Mouse (Mus musculus): ENCODE measurements around the gene Il21r.

Il21r gene

GRCm38 (mm10) chr7:125568888-125569287 is 34.3 kb upstream of the Il21r start:
- CTCF ChIA-PET: no interaction called here
- POLR2A ChIA-PET: interaction anchor here in 2 of 4 experiments (0.6 to 0.9 kb wide), 2 partner anchors 13 to 99 kb away, joined by 3 to 4 read pairs; no protein-coding TSS in a partner anchor

GRCm38 (mm10) chr7:125571891-125572290 is 31.3 kb upstream of the Il21r start:
- ChIA-PET POLR2A (interaction anchor here in 2 of 4 experiments (1.0 to 2.7 kb wide), 8 partner anchors 9 to 178 kb away, joined by 3 to 8 read pairs (median 5); partner anchors contain the start of genes Il4ra (in 1 of the 2) and Nsmce1 (in 1 of the 2)), CTCF (interaction anchor here in 2 of 4 experiments (0.9 to 1.8 kb wide), 3 partner anchors 9 to 102 kb away, joined by 3 to 5 read pairs (median 4); no protein-coding TSS in a partner anchor)

DNA sequence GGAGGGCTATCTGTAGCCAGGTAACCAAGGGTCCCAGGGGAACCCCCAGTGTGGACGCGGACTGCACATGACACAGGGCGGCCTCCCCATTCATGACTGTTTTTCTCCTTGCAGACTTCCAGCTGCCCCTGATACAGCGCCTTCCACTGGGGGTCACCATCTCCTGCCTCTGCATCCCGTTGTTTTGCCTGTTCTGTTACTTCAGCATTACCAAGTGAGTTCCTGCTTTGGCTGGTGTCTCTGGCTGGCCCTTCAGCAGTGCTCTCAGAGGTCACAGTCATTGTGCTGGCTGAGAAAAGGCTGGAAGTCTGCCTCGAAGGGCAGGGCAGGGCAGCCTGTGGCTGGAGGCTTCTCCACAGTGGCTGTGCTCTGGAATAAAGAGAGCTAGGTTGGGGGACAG is 30.5 kb upstream of the Il21r start:
- POLR2A ChIA-PET: interaction anchor here in 3 of 4 experiments (0.8 to 2.3 kb wide), 10 partner anchors 8 to 154 kb away, joined by 3 to 8 read pairs (median 4); partner anchors contain the start of gene Nsmce1 (in 2 of the 3)
- CTCF ChIA-PET: interaction anchor here in 1 of 4 experiments (0.9 to 1.0 kb wide), 2 partner anchors 9 to 103 kb away, joined by 3 to 4 read pairs; no protein-coding TSS in a partner anchor

GRCm38 (mm10) chr7:125573849-125574248 is 29.4 kb upstream of the Il21r start:
- CTCF ChIA-PET: no interaction called here
- POLR2A ChIA-PET: interaction anchor here in 1 of 4 experiments (2.3 kb wide), 1 partner anchor 82 kb away, joined by 7 read pairs; the partner anchor contains the start of gene Nsmce1

DNA sequence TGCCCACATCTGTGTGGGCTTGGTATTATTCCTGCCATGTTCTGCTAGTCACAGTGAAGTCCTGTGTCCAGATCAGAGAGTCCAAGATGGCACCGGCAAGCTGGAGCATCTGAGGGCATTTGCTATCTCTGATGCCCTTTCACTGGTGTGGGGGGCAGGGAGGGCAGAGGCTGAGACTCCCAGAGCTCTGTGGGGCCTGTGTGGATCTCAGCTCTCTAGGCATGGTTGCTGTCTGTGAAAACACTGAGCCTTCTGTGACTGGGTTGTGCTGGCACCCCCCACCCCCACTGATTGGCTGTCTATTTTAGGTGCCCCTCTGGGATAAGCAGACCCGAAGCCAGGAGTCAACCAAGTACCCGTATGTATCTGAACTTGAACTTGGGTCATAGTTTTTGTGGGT is 28.4 kb upstream of the Il21r start:
- ChIA-PET POLR2A (no interaction called here), CTCF (no interaction called here)

GRCm38 (mm10) chr7:125575738-125576540 is 27.3 kb upstream of the Il21r start:
- CTCF ChIA-PET: interaction anchor here in 3 of 4 experiments (0.6 to 1.3 kb wide), 3 partner anchors 106 to 1429 kb away, joined by 3 to 4 read pairs (median 4); no protein-coding TSS in a partner anchor
- POLR2A ChIA-PET: interaction anchor here in 1 of 4 experiments (1.3 kb wide), 1 partner anchor 158 kb away, joined by 4 read pairs; no protein-coding TSS in a partner anchor

DNA sequence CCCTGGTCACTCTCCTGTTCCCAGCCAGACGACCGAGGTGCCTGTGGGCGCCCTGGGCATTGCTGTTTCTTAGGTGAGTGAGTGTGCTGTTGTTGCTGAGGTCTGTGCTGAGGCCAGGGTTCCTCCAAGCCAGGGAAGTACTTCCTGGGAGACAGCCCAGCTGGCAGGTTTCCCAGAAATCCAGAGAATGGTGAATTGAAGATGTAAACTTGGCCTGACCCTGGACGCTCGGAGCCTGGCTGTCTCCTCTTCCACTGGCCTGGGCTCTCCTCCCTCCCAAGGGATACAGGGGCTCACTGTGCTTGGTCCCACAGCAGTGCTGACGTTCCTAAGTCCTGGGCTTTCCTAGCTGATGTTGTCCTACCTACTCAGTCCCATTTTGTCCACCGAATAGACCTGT is 26.2 kb upstream of the Il21r start:
- ChIA-PET CTCF (interaction anchor here in 2 of 4 experiments (0.6 to 1.3 kb wide), 2 partner anchors 107 to 1430 kb away, joined by 3 to 4 read pairs; no protein-coding TSS in a partner anchor), POLR2A (interaction anchor here in 2 of 4 experiments (0.5 to 1.3 kb wide), 2 partner anchors 159 to 166 kb away, joined by 3 to 4 read pairs; no protein-coding TSS in a partner anchor)

DNA sequence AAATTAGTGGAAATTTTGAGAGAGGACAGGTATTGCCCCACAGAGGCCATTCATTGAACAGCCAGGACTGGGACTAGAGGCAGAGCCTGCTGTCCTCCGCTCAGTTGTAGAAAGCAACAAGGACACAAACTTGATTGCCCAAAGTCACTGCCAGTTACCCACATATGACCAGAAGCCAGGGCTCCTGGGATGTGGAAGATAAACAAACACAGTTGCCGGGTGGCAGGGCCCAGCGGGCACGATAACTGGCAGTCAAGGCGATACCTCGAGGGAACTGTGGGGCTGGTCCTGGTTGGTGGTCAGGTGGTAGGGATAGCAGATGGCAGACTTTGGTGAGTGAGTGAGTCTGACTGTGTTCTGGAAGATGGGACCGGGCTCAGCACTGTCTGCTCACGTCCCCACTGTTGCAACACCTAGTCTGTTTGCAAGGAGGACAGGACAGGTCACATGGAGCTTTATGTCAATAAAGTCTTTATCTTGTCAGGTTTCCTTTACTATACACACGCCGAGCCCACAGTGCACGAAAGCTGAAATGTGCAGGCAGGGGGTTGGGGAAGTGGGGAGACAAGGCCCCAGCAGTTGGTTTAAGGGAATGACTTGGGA is 25.6 kb upstream of the Il21r start:
- ChIA-PET CTCF (interaction anchor here in 1 of 4 experiments (1.3 kb wide), 1 partner anchor 108 kb away, joined by 4 read pairs; no protein-coding TSS in a partner anchor), POLR2A (interaction anchor here in 1 of 4 experiments (1.5 kb wide), 1 partner anchor 86 kb away, joined by 4 read pairs; the partner anchor contains the start of gene Nsmce1)

DNA sequence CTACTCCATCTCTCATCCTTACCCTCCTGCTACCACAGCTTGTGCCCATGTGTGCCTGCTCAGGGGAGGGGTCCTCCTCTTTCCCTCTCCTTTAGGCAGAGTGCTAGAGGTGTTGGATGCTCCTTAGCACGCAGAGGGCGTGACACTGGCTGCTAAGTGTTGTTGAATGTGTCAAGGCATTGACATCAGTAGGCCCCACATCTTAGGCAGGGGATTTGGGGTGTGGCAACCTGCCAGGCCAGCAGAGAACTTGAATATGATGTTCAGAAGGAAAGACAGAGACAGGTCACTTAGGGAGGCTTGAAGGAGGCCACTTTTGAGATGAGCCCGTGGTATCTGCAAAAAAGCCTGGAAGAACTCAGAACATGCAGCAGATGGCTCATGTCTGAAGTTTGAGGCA is 25.1 kb upstream of the Il21r start:
- CTCF ChIA-PET: no interaction called here

GRCm38 (mm10) chr7:125579545-125580219 is 23.5 kb upstream of the Il21r start:
- ChIA-PET POLR2A (interaction anchor here in 1 of 4 experiments (1.5 kb wide), 1 partner anchor 88 kb away, joined by 4 read pairs; the partner anchor contains the start of gene Nsmce1), CTCF (interaction anchor here in 1 of 4 experiments (0.6 kb wide), 1 partner anchor 41 kb away, joined by 3 read pairs; no protein-coding TSS in a partner anchor)

More for the DNA sequence above, 25.1 kb upstream of the Il21r start:
- POLR2A ChIA-PET: interaction anchor here in 1 of 4 experiments (1.5 kb wide), 1 partner anchor 87 kb away, joined by 4 read pairs; the partner anchor contains the start of gene Nsmce1

GRCm38 (mm10) chr7:125580220-125580549 is 23.0 kb upstream of the Il21r start:
- ChIA-PET CTCF (interaction anchor here (0.6 to 1.8 kb wide), 4 partner anchors 9 to 119 kb away, joined by 3 to 12 read pairs (median 4); no protein-coding TSS in a partner anchor), POLR2A (interaction anchor here in 1 of 4 experiments (0.6 to 1.9 kb wide), 3 partner anchors 8 to 182 kb away, joined by 3 to 8 read pairs (median 6); no protein-coding TSS in a partner anchor)

GRCm38 (mm10) chr7:125580625-125581316 is 22.5 kb upstream of the Il21r start:
- ChIA-PET POLR2A (interaction anchor here in 2 of 4 experiments (0.6 to 1.9 kb wide), 8 partner anchors 8 to 182 kb away, joined by 3 to 8 read pairs (median 4); partner anchors contain the start of gene Nsmce1 (in 1 of the 2)), CTCF (interaction anchor here (0.6 to 1.9 kb wide), 12 partner anchors 8 to 1197 kb away, joined by 3 to 12 read pairs (median 4); no protein-coding TSS in a partner anchor)

- POLR2A ChIA-PET: interaction anchor here in 2 of 4 experiments (0.5 to 1.9 kb wide), 8 partner anchors 9 to 948 kb away, joined by 3 to 8 read pairs (median 4); partner anchors contain the start of gene Nsmce1 (in 1 of the 2)
- CTCF ChIA-PET: interaction anchor here (0.6 to 1.9 kb wide), 17 partner anchors 9 to 1198 kb away, joined by 3 to 12 read pairs (median 4); partner anchors contain the start of genes D430042O09Rik (in 1 of the 4) and Gtf3c1 (in 1 of the 4)
These were observed 21.9 kb upstream of the Il21r start for GRCm38 (mm10) chr7:125581317-125581672.

- POLR2A ChIA-PET: no interaction called here
- CTCF ChIA-PET: interaction anchor here in 1 of 4 experiments (0.7 kb wide), 1 partner anchor 114 kb away, joined by 3 read pairs; no protein-coding TSS in a partner anchor
These were observed 19.8 kb upstream of the Il21r start for GRCm38 (mm10) chr7:125583325-125584004.

- CTCF ChIA-PET: interaction anchor here in 2 of 4 experiments (0.7 kb wide), 3 partner anchors 54 to 149 kb away, joined by 3 to 4 read pairs (median 3); no protein-coding TSS in a partner anchor
These were observed 19.2 kb upstream of the Il21r start for GRCm38 (mm10) chr7:125584005-125584369.

DNA sequence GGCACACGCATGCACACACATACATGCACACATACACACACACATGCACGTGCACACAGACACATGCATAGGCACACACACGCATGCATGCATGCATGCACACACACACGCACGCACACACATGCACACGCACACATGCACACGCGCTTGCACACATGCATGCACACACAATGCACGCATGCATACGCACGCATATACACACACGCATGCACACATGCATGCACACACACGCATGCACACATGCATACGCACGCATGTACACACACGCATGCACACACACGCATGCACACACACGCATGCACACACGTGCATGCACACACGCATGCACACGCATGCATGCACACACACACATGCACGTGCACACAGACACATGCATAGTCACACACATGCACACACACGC is 16.9 kb upstream of the Il21r start:
- ChIA-PET CTCF (no interaction called here), POLR2A (no interaction called here)

More at GRCm38 (mm10) chr7:125584005-125584369, 19.2 kb upstream of the Il21r start:
- POLR2A ChIA-PET: no interaction called here

DNA sequence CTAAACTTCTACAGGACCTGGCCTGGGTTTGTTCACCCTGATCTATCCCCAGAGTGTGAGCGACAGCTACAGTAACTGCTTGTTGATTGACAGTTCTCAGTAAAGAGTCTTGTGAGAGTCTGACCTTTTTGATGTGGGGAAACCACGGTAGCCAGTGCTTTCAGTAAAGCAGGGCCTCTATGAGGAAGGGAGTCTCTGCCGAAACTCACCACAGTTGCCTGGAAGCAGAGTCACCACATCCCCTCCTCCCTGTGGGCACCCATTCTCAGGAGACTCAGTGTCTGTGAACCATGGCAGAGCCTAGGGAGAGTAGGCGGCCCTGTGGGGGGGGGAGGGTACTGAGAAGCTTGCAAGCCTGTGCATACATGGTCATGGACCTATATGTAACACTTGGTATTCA is 14.5 kb upstream of the Il21r start:
- ChIA-PET POLR2A (no interaction called here), CTCF (no interaction called here)

All from embryonic stem cell, embryonic (primary cell).